Mouse (Mus musculus) midbrain, embryonic 12.5 days (tissue): ENCODE measurements around the gene Morn1. TPM values are rescaled to one million over a fixed set of nuclear protein-coding genes. Genes with fewer than 3 reads are reported as not detected.

Experiments used
- ATAC-seq: fragments of 200-750 bp; cut with Nextera tagmentation; 2 replicates; pipeline ENCODE4 v1.8.0; 2017; ENCODE audit warnings: low read depth, moderate TSS enrichment, moderate library complexity; ENCODE audit not compliant: low FRiP score
- H3K27ac ChIP-seq: fragments of 300-500 bp; sonication (generic); replicated peaks from 2 replicates; pipeline ENCODE4 v1.5.1; 2016; ENCODE audit warnings: mild to moderate bottlenecking
- H3K27me3 ChIP-seq: fragments of 300-500 bp; sonication (generic); 2 replicates; pipeline ENCODE4 v1.6.1; 2016; ENCODE audit warnings: mild to moderate bottlenecking
- H3K36me3 ChIP-seq: fragments of 300-500 bp; sonication (generic); 2 replicates; pipeline ENCODE4 v1.6.1; 2016
- H3K4me1 ChIP-seq: fragments of 300-500 bp; sonication (generic); 2 replicates; pipeline ENCODE4 v1.6.1; 2016
- H3K4me2 ChIP-seq: fragments of 300-500 bp; sonication (generic); replicated peaks from 2 replicates; pipeline ENCODE4 v1.6.1; 2016; ENCODE audit warnings: mild to moderate bottlenecking, moderate library complexity
- H3K4me3 ChIP-seq: fragments of 300-500 bp; sonication (generic); 2 replicates; pipeline ENCODE4 v1.5.1; 2016; ENCODE audit warnings: mild to moderate bottlenecking
- H3K9ac ChIP-seq: fragments of 300-500 bp; sonication (generic); replicated peaks from 2 replicates; pipeline ENCODE4 v1.6.1; 2016; ENCODE audit warnings: mild to moderate bottlenecking, moderate library complexity
- H3K9me3 ChIP-seq: fragments of 300-500 bp; sonication (generic); 2 replicates; pipeline ENCODE4 v1.6.1; 2016; ENCODE audit warnings: mild to moderate bottlenecking
- WGBS: fragments of 180-500 bp; shearing (Covaris S2); methylation state at CpG from one replicate; pipeline ENCODE4 v1.1.7; 2016; 5-methylcytosine and 5-hydroxymethylcytosine counted together
- polyA plus RNA-seq: library from polyadenylated mRNA; unstranded; fragments of >200 nt; fragmentation: Nextera tagmentation; extraction: Ambion mirVana; gene quantifications from 2 replicates; pipeline ENCODE4 v1.2.1, GENCODE M21; 2016

The Morn1 gene
- polyA plus RNA-seq, 1 experiment from 2014 or later = 5.6 TPM

GRCm38 (mm10) chr4:155133658-155134417 is 47.5 kb downstream of the Morn1 start:
- peaks cover 33% of the 10 kb centered on the region for H3K4me1 ChIP-seq

DNA sequence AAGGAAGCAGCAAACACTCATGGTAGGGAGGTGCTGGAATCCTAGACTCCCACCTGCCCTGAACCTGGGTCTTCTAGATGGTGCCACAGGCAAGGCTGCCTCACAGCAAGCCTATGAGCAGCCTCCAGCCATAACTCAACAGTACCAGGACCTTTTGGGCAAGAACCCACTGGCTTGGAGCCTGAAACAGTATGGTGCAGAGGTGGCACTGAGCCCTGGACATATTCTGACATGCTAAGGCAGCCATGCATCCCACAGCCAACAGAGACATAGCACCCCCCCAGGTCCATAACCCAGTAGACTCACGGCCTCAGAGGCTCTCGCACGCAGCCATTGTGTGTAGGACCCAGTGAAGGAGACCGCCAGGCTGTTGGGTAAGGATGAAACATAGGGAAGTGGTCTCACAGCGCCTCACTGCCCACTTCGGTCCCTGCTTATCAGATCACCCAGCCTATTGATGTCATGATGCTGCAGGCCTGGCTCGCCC is 48.4 kb downstream of the Morn1 start:
- Histone ChIP-seq H3K9ac (no peak overlapping the region), H3K9me3 (no peaks in the 10 kb centered on the region), H3K36me3 (no peaks in the 10 kb centered on the region), H3K27ac (no peak overlapping the region), H3K27me3 (no peaks in the 10 kb centered on the region; the same call in 1 of the 2 replicates), H3K4me2 (no peak overlapping the region), H3K4me1 (peaks cover 33% of the 10 kb centered on the region), H3K4me3 (no peak overlapping the region)
- ATAC-seq = no peak
- 93% methylated on average over 7 of the region's 7 CpGs for WGBS

More at GRCm38 (mm10) chr4:155133658-155134417, 47.5 kb downstream of the Morn1 start:
- Histone ChIP-seq H3K27me3 (no peaks in the 10 kb centered on the region; the same call in 1 of the 2 replicates), H3K4me2 (no peak overlapping the region), H3K27ac (peak overlapping the region; percentile 47; the same call in 1 of the 2 replicates), H3K4me3 (no peak overlapping the region), H3K9ac (no peak overlapping the region), H3K36me3 (no peaks in the 10 kb centered on the region), H3K9me3 (no peaks in the 10 kb centered on the region)
- 49% methylated on average over 20 of the region's 20 CpGs for WGBS
- ATAC-seq = no peak

GRCm38 (mm10) chr4:155135909-155136585 is 49.7 kb downstream of the Morn1 start:
- H3K36me3 ChIP-seq = no peaks in the 10 kb centered on the region
- H3K27me3 ChIP-seq = no peaks in the 10 kb centered on the region
- no peak for ATAC-seq
- 0 out of 2 replicates have a peak overlapping the region, but pooled peaks have one; percentile 0 for H3K27ac ChIP-seq
- H3K4me3 ChIP-seq = no peak overlapping the region
- H3K4me2 ChIP-seq = no peak overlapping the region
- H3K4me1 ChIP-seq = peaks cover 33% of the 10 kb centered on the region
- 44% methylated on average over 5 of the region's 5 CpGs for WGBS
- H3K9ac ChIP-seq = no peak overlapping the region
- no peaks in the 10 kb centered on the region for H3K9me3 ChIP-seq

DNA sequence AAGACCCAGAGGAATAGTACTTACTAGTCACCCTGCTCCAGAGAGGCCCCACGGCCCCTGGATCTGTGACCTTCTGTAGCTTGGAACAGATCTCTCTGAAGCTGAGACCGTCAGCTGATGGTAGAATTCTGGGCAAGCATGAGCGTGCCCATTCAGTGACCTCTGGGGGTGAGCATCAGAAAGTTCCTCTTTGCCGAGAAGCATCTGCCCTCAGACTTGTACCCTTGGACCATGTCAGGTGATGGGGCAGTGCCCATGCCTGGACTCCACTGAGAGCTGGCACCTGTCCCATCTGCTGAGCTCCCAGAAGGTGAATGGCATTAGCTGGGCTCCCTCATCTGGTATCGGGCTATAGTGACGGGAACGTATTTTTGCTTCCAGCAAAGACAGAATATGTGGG is 51.5 kb downstream of the Morn1 start:
- H3K9me3 ChIP-seq = no peaks in the 10 kb centered on the region
- no peak overlapping the region for H3K9ac ChIP-seq
- H3K36me3 ChIP-seq = no peaks in the 10 kb centered on the region
- peaks cover 32% of the 10 kb centered on the region for H3K4me1 ChIP-seq
- H3K4me3 ChIP-seq = no peak overlapping the region
- no peak overlapping the region for H3K4me2 ChIP-seq
- 93% methylated on average over 7 of the region's 7 CpGs for WGBS
- no peak overlapping the region for H3K27ac ChIP-seq
- H3K27me3 ChIP-seq = no peaks in the 10 kb centered on the region
- no peak for ATAC-seq

GRCm38 (mm10) chr4:155138451-155138850 is 52.1 kb downstream of the Morn1 start:
- Histone ChIP-seq H3K4me1 (peaks cover 28% of the 10 kb centered on the region), H3K9ac (no peak overlapping the region), H3K4me3 (no peak overlapping the region), H3K4me2 (no peak overlapping the region), H3K9me3 (no peaks in the 10 kb centered on the region), H3K36me3 (no peaks in the 10 kb centered on the region), H3K27ac (no peak overlapping the region), H3K27me3 (no peaks in the 10 kb centered on the region)
- no peak for ATAC-seq
- WGBS = 86% methylated on average over 8 of the region's 8 CpGs

- Histone ChIP-seq H3K4me1 (peaks cover 29% of the 10 kb centered on the region), H3K27ac (no peak overlapping the region), H3K4me2 (no peak overlapping the region), H3K9me3 (no peaks in the 10 kb centered on the region), H3K9ac (no peak overlapping the region), H3K27me3 (no peaks in the 10 kb centered on the region), H3K4me3 (no peak overlapping the region), H3K36me3 (no peaks in the 10 kb centered on the region)
- WGBS = 81% methylated on average over 12 of the region's 12 CpGs
- ATAC-seq = no peak
Observed at GRCm38 (mm10) chr4:155139281-155140045, 53.1 kb downstream of the Morn1 start.

DNA sequence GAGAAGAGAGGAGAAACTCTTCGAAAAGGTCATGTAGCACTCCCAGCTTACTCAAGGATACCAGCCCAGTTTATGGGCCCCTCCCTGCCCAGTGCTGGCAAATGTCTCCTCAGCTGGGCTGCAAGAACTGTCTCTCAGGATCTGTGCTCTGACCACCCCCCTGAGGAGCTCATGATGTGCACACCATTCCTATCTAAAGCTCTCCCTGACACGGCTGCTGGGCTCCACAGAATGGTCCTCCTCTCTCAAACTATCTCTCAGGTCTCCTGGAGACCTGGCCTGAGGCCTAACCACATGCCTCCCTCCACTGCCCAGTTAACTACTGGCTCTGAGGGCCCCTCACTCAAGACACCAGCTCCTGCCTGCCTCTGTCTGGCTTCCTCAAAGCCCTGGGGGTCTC is 53.8 kb downstream of the Morn1 start:
- H3K4me1 ChIP-seq = peaks cover 32% of the 10 kb centered on the region
- no peaks in the 10 kb centered on the region for H3K27me3 ChIP-seq
- no peak overlapping the region for H3K4me3 ChIP-seq
- ATAC-seq = no peak
- WGBS = 76% methylated on average over 2 of the region's 2 CpGs
- no peak overlapping the region for H3K4me2 ChIP-seq
- no peak overlapping the region for H3K27ac ChIP-seq
- no peaks in the 10 kb centered on the region for H3K36me3 ChIP-seq
- no peak overlapping the region for H3K9ac ChIP-seq
- H3K9me3 ChIP-seq = no peaks in the 10 kb centered on the region

- no peak overlapping the region for H3K27ac ChIP-seq
- H3K4me3 ChIP-seq = no peak overlapping the region
- H3K9me3 ChIP-seq = no peaks in the 10 kb centered on the region
- H3K36me3 ChIP-seq = no peaks in the 10 kb centered on the region
- no peaks in the 10 kb centered on the region for H3K27me3 ChIP-seq
- H3K4me1 ChIP-seq = peaks cover 31% of the 10 kb centered on the region
- 78% methylated on average over 12 of the region's 12 CpGs for WGBS
- no peak for ATAC-seq
- no peak overlapping the region for H3K4me2 ChIP-seq
- H3K9ac ChIP-seq = no peak overlapping the region
Observed at GRCm38 (mm10) chr4:155140795-155141265, 54.5 kb downstream of the Morn1 start.

DNA sequence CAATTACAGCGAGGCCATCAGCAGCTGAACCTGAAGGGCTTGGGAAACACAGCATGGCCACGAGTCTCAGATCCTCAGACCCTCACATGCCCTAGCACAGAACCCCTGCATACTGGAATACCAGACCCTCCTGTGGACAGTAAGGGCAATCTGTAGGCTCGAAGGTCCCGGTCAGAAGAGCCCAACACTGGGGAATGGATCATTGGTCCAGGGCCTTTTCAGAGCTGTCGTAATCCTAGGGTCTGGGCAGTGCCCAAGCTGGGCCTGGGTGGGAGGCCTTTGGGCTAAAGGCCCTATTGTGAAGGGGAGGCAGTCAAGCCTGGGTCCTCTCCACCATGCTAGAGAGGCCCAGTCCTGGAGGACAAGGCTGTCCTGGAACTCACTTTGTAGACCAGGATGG is 56.5 kb downstream of the Morn1 start:
- Histone ChIP-seq H3K4me3 (no peak overlapping the region), H3K9me3 (no peaks in the 10 kb centered on the region), H3K4me1 (peaks cover 28% of the 10 kb centered on the region), H3K9ac (no peak overlapping the region), H3K4me2 (no peak overlapping the region), H3K27ac (no peak overlapping the region), H3K36me3 (no peaks in the 10 kb centered on the region), H3K27me3 (no peaks in the 10 kb centered on the region)
- no peak for ATAC-seq
- 87% methylated on average over 5 of the region's 5 CpGs for WGBS

DNA sequence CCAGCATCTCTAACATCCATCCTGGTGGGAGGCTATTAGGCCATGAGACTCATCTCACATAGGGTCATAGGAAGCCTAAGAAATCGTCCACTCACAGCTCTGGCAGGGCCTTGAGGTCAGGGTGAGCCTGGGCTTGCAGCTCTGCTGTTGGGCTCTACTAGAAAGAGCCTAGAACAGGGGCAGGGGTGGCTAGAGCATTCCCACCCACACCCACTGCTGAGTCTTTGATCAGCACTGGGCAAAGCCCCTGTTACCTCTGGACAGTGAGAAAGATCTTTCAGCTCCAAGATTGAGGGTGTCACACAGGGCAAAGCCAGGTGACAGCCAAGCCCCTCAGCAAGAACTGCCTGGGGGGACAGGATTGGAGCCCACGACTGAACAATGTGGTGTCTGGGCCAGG is 57.0 kb downstream of the Morn1 start:
- H3K9me3 ChIP-seq = no peaks in the 10 kb centered on the region
- H3K27ac ChIP-seq = peak overlapping the region; percentile 87
- H3K9ac ChIP-seq = peak overlapping the region; percentile 43
- no peak for ATAC-seq
- H3K4me3 ChIP-seq = no peak overlapping the region
- WGBS = 49% methylated on average over 2 of the region's 2 CpGs
- no peaks in the 10 kb centered on the region for H3K27me3 ChIP-seq
- H3K4me2 ChIP-seq = no peak overlapping the region
- H3K36me3 ChIP-seq = no peaks in the 10 kb centered on the region
- peaks cover 28% of the 10 kb centered on the region for H3K4me1 ChIP-seq

DNA sequence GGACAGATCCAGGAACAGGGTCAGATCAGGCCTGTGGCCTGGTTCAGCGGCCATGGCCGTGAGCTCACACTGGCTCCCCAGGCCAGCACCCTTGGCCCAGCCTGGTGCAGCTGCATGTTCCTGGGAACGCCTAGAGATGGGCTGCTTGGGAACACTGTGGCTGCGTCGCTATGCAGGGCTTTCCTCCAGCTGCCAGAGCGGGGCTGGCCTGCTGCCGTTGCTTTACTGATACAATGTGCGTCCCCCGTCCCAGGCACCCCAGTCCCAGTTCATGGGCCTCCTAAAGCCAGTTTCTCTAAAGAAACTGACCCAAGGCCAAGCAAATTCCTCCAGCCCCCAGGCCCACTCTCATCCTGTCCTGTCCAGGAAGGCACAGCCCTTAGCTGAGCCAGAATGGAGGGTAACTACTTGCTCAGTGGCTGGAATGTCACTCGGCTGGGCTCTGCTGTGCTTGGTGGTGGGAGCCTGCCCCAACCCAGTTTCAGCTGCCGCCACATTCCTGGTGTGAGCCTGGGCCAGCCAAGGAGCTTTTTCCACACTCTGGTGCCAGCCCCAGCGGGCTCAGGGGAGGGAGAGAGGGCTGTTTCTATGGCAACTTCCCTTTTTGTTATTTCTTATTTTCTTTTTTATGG is 57.6 kb downstream of the Morn1 start:
- WGBS = 29% methylated on average over 12 of the region's 12 CpGs
- no peaks in the 10 kb centered on the region for H3K36me3 ChIP-seq
- H3K4me2 ChIP-seq = 0 out of 2 replicates have a peak overlapping the region, but pooled peaks have one; percentile 3
- H3K9me3 ChIP-seq = no peaks in the 10 kb centered on the region
- no peak overlapping the region for H3K4me3 ChIP-seq
- H3K4me1 ChIP-seq = peaks cover 28% of the 10 kb centered on the region
- H3K9ac ChIP-seq = peak overlapping the region; percentile 43
- H3K27ac ChIP-seq = peak overlapping the region; percentile 87
- ATAC-seq = peak; percentile 53
- H3K27me3 ChIP-seq = peaks cover 3% of the 10 kb centered on the region; the same call in 1 of the 2 replicates
